Mouse (Mus musculus) brain, adult 10 weeks (tissue): Measurements from ENCODE around the gene Prl4a1. TPM values are rescaled to one million over a fixed set of nuclear protein-coding genes. Genes with fewer than 3 reads are reported as not detected.

Experiments used
- polyA plus RNA-seq: library from polyadenylated mRNA; stranded (reverse); fragments of 350-450 nt; fragmentation: Illumina TruSeq; extraction: RNeasy Lipid Tissue Mini Kit (QIAGEN cat#74804); gene quantifications from one replicate; pipeline ENCODE4 v1.2.3, GENCODE M21; 2015; ENCODE audit warnings: low read depth, low replicate concordance

The Prl4a1 gene
- not detected for polyA plus RNA-seq

GRCm38 (mm10) chr13:28015912-28016311, at the start of gene Prl4a1:
Prl4a1 (plus strand) TSS chr13:28016212.

Other genes starting within 250 kb of the Prl4a1 start
- not detected for gene Prl7c1, start 235.4 kb upstream of the Prl4a1 start, polyA plus RNA-seq
- gene Prl2a1, start 214.6 kb upstream of the Prl4a1 start, polyA plus RNA-seq: not detected
- gene Prl2c1, start 166.9 kb upstream of the Prl4a1 start, polyA plus RNA-seq: not detected
- not detected for gene Prl5a1, start 126.3 kb downstream of the Prl4a1 start, polyA plus RNA-seq
- gene Gm11361, start 241.3 kb downstream of the Prl4a1 start, polyA plus RNA-seq: 1.6 TPM